Mouse (Mus musculus) ES-E14 (cell line): ENCODE measurements around the gene Thap12. TPM values are rescaled to one million over a fixed set of nuclear protein-coding genes. Genes with fewer than 3 reads are reported as not detected.

ENCODE experiments used
- DNase-seq: peaks from one replicate; pipeline ENCODE4 v3.0.0-alpha.2; 2013; ENCODE audit warnings: low read depth, low spot score
- H3K27ac ChIP-seq: 2 replicates; pipeline ENCODE4 v1.5.1; 2012; ENCODE audit warnings: low read depth, mild to moderate bottlenecking, low read length, moderate library complexity, mixed read lengths; ENCODE audit not compliant: poor library complexity, insufficient read depth, severe bottlenecking
- H3K36me3 ChIP-seq: 2 replicates; pipeline ENCODE4 v1.6.1; 2012; ENCODE audit warnings: mild to moderate bottlenecking, low read length, moderate library complexity, mixed read lengths; ENCODE audit not compliant: control insufficient read depth, poor library complexity, insufficient read depth, severe bottlenecking
- H3K4me1 ChIP-seq, 2 experiments: fragments of 150-350 bp in 1 of 2; sonication (generic) in 1 of 2; 2 replicates each; pipeline ENCODE4 v1.6.1; 2012; ENCODE audit warnings: low read length in 2 of 2, mild to moderate bottlenecking in 1 of 2, mixed read lengths in 1 of 2; ENCODE audit not compliant: control insufficient read depth in 2 of 2, insufficient read depth in 2 of 2, poor library complexity in 1 of 2
- H3K4me3 ChIP-seq, 2 experiments: fragments of 150-350 bp in 1 of 2; sonication (generic) in 1 of 2; 2 replicates each; pipeline ENCODE4 v1.5.1; 2012; ENCODE audit warnings: low read length in 2 of 2, low read depth in 1 of 2, mild to moderate bottlenecking in 1 of 2, mixed read lengths in 1 of 2; ENCODE audit not compliant: insufficient read depth in 1 of 2, poor library complexity in 1 of 2, severe bottlenecking in 1 of 2
- H3K9ac ChIP-seq: 2 replicates; pipeline ENCODE4 v1.6.1; 2012; ENCODE audit warnings: low read depth, mild to moderate bottlenecking, low read length, mixed read lengths; ENCODE audit not compliant: poor library complexity, insufficient read depth, severe bottlenecking
- H3K9me3 ChIP-seq: fragments of 150-350 bp; sonication (generic); 2 replicates; pipeline ENCODE4 v1.6.1; 2012; ENCODE audit warnings: low read depth, mild to moderate bottlenecking, low read length; ENCODE audit not compliant: control insufficient read depth, insufficient read depth
- CHD2 ChIP-seq: IDR thresholded peaks from 2 replicates; pipeline ENCODE4 v1.6.1; 2014; ENCODE audit warnings: mild to moderate bottlenecking, low read depth, low read length, inconsistent platforms
- HCFC1 ChIP-seq: IDR thresholded peaks from 2 replicates; pipeline ENCODE4 v1.6.1; 2012; ENCODE audit warnings: low read length, inconsistent platforms, borderline replicate concordance; ENCODE audit not compliant: insufficient read depth
- MAFK ChIP-seq: IDR thresholded peaks from 2 replicates; pipeline ENCODE4 v1.6.1; 2014; ENCODE audit warnings: mild to moderate bottlenecking, low read depth, low read length, inconsistent platforms; ENCODE audit not compliant: insufficient read depth
- ZC3H11A ChIP-seq: IDR thresholded peaks from 2 replicates; pipeline ENCODE4 v1.6.1; 2012; ENCODE audit warnings: low read depth, mild to moderate bottlenecking, inconsistent platforms, low read length, borderline replicate concordance
- ZNF384 ChIP-seq: IDR thresholded peaks from 2 replicates; pipeline ENCODE4 v1.6.1; 2012; ENCODE audit warnings: low read depth, low read length, inconsistent platforms
- in situ Hi-C, 2 experiments: fragments of 600-800 bp; cut with MboI; formaldehyde crosslinking; loops; one replicate each; pipeline ENCODE4 v1.15.1; 2025; ENCODE audit warnings: low sequenced_read_pairs in 2 of 2, inconsistent platforms in 1 of 2; ENCODE audit not compliant: unreplicated experiment in 2 of 2
- total RNA-seq: library from RNA; depleted of rRNA; stranded (reverse); fragments of 300-350 nt; gene quantifications from 2 replicates; pipeline ENCODE4 v1.2.3, GENCODE M21; 2012; rRNA removed

The Thap12 gene
- total RNA-seq, 1 experiment = 29.9 TPM

DNA sequence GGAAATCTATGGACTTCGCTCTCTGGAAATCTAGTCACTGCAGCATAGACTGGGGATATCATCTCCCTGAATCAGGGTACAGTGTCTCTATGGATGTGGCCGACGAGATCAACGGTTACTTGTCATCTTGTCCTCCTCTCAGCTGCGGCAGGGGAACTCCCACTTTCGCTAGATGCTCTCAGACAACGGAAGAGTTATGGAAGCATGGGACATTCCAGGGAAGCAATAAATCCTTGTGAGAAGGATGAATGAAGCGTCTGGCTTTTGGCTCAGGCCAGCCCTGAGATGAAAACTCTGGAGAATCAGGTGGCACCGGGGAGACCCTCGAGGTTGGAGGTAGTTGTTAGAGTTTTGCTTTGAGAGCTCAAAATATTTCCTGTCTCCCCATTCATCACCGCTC lies 53.1 kb downstream of the Thap12 start:
- Histone ChIP-seq H3K36me3 (no peaks in the 10 kb centered on the region), H3K9me3 (no peaks in the 10 kb centered on the region), H3K4me1 (no peaks in the 10 kb centered on the region; a peak in 1 of 4 replicates), H3K9ac (no peak overlapping the region), H3K27ac (no peak overlapping the region), H3K4me3 (no peak overlapping the region)
- in situ Hi-C loops = no loop called here
- no peak for DNase-seq
- no peak for TF ChIP-seq CHD2
- TF ChIP-seq HCFC1 = no peak
- TF ChIP-seq MAFK = no peak
- no peak for TF ChIP-seq ZC3H11A
- no peak for TF ChIP-seq ZNF384

DNA sequence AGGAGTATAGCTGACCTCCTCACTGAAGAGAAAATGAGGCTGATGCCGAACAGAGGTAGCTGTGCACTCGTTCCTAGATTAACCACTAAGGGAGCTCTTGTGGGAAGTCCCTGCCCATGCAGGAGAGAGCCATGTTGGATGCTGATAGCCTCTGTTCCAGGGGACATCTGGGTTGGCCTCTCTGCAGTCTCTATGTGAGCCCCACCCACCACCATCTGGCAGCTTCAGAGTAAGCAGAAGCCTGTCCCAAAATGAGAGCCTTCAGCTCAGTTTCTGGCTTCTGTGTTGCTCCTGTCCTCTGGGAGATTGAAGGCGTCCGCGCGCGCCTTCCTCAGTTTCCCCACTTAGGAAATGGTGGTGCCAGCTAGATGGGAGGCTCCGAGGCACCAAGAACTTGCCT lies 53.7 kb downstream of the Thap12 start:
- Histone ChIP-seq H3K9ac (no peak overlapping the region), H3K4me1 (no peaks in the 10 kb centered on the region; a peak in 1 of 4 replicates), H3K36me3 (no peaks in the 10 kb centered on the region), H3K4me3 (no peak overlapping the region), H3K9me3 (no peaks in the 10 kb centered on the region), H3K27ac (no peak overlapping the region; the same call in 1 of the 2 replicates)
- no peak for DNase-seq
- TF ChIP-seq ZNF384 = no peak
- no peak for TF ChIP-seq MAFK
- no peak for TF ChIP-seq ZC3H11A
- TF ChIP-seq HCFC1 = no peak
- TF ChIP-seq CHD2 = no peak
- in situ Hi-C loops = no loop called here

DNA sequence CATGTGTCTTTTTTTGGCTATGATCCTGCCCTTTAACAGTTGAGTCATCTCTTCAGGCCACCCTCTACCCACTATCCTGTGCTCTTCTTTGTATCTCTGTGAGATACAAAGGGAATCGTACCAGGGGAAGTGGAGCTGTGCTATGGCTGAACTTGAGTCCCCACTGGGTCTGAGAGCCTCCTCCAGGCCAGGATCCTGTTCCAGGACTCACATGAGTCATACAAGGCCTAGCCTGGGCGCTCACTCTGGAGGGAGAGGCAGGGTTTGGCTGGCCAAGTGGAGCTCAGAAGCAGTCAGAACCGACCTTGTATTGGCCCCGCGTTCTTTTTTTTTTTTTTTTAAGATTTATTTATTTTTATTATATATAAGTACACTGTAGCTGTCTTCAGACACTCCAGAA lies 57.2 kb downstream of the Thap12 start:
- Histone ChIP-seq H3K4me3 (no peak overlapping the region), H3K27ac (no peak overlapping the region), H3K36me3 (no peaks in the 10 kb centered on the region), H3K9me3 (no peaks in the 10 kb centered on the region), H3K9ac (no peak overlapping the region), H3K4me1 (no peaks in the 10 kb centered on the region; a peak in 1 of 4 replicates)
- DNase-seq = no peak
- TF ChIP-seq CHD2 (no peak), ZC3H11A (no peak), MAFK (no peak), ZNF384 (no peak), HCFC1 (no peak)
- in situ Hi-C loops = no loop called here

DNA sequence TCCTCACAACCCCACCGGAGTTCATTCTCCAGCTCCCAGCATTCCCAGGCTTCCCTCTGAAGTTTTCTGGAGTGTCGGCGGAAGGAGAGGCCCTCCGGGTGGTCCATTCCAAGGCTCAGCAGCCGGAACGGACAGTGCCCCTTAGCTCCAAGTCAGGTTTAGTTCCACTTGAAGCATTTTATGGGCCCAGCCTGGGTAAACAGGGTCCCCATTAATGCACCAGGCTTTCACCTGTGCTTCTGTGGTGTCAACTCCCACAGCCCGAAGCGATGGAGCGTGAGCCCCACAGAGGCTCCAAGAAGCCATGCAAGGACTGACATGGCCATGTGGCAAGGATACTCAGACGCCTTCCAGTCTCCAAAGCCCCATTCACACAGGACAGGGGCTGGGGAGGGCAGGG lies 61.0 kb downstream of the Thap12 start:
- in situ Hi-C loops = no loop called here
- no peak overlapping the region for H3K9ac ChIP-seq
- peaks cover 0 to 1% of the 10 kb centered on the region in 2 experiments; a peak in 1 of 4 replicates for H3K4me1 ChIP-seq
- no peaks in the 10 kb centered on the region for H3K9me3 ChIP-seq
- no peak for TF ChIP-seq ZC3H11A
- TF ChIP-seq ZNF384 = no peak
- no peak for DNase-seq
- no peak overlapping the region for H3K27ac ChIP-seq
- H3K4me3 ChIP-seq = no peak overlapping the region
- H3K36me3 ChIP-seq = no peaks in the 10 kb centered on the region

DNA sequence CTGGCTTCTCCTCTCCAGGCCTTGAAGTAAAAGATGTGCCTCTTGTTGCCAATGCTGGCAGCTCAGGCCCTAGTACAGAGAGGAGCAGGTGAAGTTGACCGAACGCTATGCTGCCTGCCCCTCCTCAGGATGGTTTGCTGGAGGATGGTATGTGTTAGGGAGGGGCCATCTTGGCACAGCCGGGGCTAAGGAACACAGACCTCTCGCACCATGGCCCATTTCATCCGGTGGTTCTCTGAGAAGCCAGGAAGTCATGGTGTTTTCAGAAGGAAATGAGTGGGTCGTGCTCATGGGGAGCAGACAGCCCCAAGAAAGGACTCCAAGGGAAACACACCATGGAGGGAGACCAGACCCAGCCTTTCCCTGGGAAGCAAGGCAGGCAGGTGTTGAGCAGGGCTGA lies 64.4 kb downstream of the Thap12 start:
- Histone ChIP-seq H3K4me1 (peaks cover 2 to 13% of the 10 kb centered on the region in 2 experiments; a peak in 2 of 4 replicates), H3K27ac (no peak overlapping the region), H3K9me3 (no peaks in the 10 kb centered on the region), H3K36me3 (no peaks in the 10 kb centered on the region), H3K4me3 (no peak overlapping the region), H3K9ac (no peak overlapping the region)
- DNase-seq = no peak
- TF ChIP-seq ZC3H11A = no peak
- TF ChIP-seq CHD2 = no peak
- TF ChIP-seq HCFC1 = no peak
- no peak for TF ChIP-seq MAFK
- TF ChIP-seq ZNF384 = no peak
- in situ Hi-C loops = no loop called here

Other genes with a start within 250 kb of the Thap12 start
- 0.48 and 0.62 TPM in 2 replicates for gene Lrrc32, start 213.8 kb upstream of the Thap12 start, total RNA-seq
- 25.5 and 30.7 TPM in 2 replicates for gene Emsy, start 46.3 kb upstream of the Thap12 start, total RNA-seq
- 2.3 and 3.5 TPM in 2 replicates for gene Wnt11, start 132.0 kb downstream of the Thap12 start, total RNA-seq